Mouse (Mus musculus) gastrocnemius, postnatal 4 days (tissue): ENCODE results near the gene Igfbp1. TPM values are rescaled to one million over a fixed set of nuclear protein-coding genes. Genes with fewer than 3 reads are reported as not detected.

ENCODE experiments used
- DNase-seq, 2 experiments: peaks; one replicate each; pipeline ENCODE4 v3.0.0; 2021 to 2022; ENCODE audit warnings: low spot score in 2 of 2, mixed read lengths in 2 of 2
- total RNA-seq, 2 experiments: library from RNA; stranded (reverse); gene quantifications; 2 replicates each; pipeline ENCODE4 v1.2.3; 2021

The Igfbp1 gene
- total RNA-seq, 2 experiments from 2014 or later: 0.29 to 2.8 TPM

GRCm38 (mm10) chr11:7230000-7230399, 32.4 kb downstream of the Igfbp1 start:
- no peak for DNase-seq

DNA sequence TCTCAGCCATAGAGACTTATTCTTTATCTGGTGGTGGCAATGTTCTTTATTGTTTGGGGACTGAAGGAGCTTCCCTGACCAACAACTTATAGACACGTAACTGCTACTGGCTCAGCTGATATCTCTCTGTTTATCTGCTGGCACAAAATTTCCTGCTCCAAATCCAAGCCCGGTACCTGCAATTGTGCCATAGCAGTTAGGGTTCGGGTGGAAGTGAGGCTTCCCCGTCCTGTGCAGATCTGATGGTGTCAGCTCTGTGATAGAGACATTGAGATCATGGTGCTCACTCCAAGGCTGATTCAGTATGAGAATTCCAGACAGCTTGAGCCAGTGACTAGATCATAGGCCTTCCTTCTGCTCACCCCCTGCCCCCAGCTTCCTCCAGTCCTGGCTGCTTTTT, 34.4 kb downstream of the Igfbp1 start:
- no peak for DNase-seq

DNA sequence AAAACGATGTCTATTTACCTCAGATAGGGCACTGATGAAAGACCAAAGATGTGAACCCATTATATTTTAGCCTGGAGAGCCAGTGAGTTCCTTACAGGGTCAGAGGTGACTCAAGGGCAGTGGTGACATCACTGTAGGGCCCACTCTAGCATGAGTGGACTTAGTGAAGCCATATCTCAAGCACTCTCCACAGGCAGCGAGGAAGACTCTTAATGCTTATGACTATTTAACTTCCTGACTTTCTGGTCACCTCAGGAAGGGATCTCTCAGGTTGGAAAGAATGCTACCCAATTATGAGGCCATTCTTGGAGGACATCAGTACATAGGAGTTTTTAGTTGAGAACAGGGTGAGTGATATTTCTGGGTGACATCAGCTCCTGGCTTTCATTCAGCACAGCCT, 35.8 kb downstream of the Igfbp1 start:
- no peak for DNase-seq

DNA sequence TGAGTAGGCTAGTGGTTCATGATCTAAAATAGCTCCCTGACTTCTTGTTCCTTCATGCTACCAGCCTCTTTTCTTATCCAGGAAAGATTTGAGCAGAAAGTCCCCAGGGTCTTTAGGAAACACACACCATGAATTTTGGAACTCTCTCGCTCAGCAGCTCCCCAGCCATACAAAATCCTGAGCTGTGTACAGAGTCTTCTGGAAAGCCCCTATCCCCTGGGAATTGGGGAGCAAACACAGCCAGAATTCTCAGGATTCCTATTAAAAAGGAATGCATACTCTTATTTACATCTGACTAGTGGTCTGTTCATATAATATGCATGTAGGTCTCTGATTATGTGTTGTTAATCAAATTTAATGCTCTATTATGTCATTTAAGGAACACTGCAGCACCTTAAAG, 36.9 kb downstream of the Igfbp1 start:
- no peak for DNase-seq

DNA sequence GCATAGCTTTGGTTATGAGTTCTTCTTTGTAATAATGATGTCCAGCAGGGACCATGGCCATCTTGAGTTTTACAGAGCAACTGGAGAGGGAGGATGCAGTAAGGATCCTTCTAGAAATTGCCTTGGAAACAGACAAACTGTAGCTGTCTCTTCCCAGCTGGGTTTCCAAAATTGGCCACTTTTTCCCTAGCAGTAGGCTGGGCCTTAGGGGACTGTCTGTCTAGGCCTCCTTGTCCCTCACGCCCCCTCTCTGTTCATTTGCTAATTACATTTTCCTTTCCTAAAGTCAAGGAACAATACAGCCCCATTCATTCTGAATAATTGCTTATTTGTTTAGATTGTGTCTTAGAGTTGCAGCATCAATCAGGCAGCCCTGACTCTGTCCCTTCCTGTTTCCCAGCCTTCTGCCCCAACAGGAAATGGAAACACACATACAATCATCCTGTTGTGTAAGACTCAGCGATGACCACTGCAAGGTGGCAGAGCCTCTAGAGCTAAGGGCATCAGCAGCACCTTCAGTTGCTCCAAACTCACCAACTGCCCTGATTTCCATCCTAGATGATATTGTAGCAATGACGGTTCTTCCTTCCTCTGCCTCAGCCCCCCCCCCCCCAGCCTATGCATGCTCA, 37.5 kb downstream of the Igfbp1 start:
- DNase-seq: no peak

DNA sequence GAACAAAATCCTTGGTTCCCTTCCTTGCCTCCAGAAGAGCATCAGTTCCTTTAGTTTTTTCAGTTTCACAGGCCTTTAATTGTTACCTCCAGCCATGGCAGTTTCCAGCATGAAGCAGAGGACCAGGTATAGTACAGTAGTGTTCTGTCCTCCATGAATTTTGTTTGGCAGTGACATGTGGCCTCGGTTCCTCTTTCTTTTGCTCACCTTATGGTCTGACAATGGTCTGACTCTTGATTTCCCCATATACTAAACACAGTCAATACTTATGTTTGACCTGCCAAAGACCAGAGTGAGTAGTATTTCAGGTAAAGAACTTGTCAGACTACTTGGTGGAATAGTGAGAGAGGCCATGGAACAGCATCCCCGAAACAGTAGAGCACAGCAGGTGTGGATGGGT, 39.2 kb downstream of the Igfbp1 start:
- DNase-seq: no peak

DNA sequence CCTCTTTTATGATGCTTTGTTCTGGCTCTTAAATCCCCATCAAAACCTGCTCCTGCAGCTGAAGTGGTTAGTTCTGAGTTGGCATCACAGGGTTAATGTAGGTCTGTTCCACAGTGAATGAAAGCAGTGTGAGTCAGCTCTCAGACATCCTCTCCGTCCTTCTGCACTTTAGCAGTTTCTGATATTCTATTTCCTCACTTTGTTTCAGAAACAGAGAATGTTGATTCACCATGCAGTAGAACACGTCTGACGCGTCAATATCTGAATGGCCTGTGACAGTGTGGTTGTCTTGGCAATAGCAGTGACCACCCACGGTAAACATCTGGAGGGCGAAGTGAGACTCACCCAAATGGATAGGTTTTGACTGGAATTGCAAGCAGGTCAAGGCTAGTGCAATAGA, 40.1 kb downstream of the Igfbp1 start:
- no peak for DNase-seq

DNA sequence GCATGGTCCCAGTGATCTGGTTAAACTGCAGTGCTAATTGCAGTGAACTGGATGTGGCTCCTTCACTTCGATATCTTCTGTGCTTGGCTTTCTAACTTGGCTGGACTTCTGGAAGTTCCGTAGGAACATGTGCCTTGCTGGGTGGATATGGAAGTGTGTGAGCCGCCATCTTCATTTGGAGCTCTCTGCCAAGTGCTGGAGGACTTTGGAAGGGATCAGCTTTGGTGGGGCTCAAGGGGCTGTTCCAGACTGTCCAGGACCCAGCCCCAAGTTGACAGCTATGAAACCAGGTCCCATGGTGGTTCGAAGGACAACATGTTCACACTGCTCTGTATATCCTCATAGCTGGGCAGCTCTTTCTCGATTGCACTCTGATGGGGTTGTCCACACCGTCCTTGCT, 41.0 kb downstream of the Igfbp1 start:
- DNase-seq: no peak

- DNase-seq: no peak
Measured at GRCm38 (mm10) chr11:7239041-7239740, 41.6 kb downstream of the Igfbp1 start.

DNA sequence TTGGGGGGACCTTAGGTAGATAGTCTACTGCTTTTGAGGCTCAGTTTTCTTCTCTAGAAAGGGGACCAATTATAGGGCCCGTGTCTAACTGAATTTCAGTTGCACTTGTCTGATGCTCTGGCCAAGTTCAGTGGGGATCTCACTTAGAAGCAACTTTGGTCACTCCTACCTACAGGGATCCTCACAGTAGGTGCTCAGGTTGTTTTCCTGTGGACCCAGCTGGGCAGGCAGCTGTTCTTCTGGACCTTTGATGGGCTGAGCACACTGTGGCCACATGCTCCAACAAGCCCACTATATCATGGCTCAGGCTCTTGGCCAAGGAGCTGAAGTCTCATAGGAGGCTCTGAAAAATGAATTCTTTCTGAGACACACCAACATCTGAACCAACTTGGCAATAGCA, 47.2 kb downstream of the Igfbp1 start:
- no peak for DNase-seq

- no peak for DNase-seq
Measured at GRCm38 (mm10) chr11:7250415-7250814, 52.8 kb downstream of the Igfbp1 start.

GRCm38 (mm10) chr11:7250870-7251269, 53.3 kb downstream of the Igfbp1 start:
- DNase-seq: no peak

Other genes starting within 250 kb of the Igfbp1 start
- gene Adcy1, start 134.3 kb upstream of the Igfbp1 start, total RNA-seq: 1 to 10 TPM; 3.7 to 4.0 TPM
- not detected for gene Gm11985, start 9.2 kb upstream of the Igfbp1 start, total RNA-seq
- 100 to 1,000 TPM; 149 to 168 TPM for gene Igfbp3, start 16.1 kb downstream of the Igfbp1 start, total RNA-seq